Comparison of ENCODE assay signal across 8 mouse cellular contexts in the genomic region with DNA sequence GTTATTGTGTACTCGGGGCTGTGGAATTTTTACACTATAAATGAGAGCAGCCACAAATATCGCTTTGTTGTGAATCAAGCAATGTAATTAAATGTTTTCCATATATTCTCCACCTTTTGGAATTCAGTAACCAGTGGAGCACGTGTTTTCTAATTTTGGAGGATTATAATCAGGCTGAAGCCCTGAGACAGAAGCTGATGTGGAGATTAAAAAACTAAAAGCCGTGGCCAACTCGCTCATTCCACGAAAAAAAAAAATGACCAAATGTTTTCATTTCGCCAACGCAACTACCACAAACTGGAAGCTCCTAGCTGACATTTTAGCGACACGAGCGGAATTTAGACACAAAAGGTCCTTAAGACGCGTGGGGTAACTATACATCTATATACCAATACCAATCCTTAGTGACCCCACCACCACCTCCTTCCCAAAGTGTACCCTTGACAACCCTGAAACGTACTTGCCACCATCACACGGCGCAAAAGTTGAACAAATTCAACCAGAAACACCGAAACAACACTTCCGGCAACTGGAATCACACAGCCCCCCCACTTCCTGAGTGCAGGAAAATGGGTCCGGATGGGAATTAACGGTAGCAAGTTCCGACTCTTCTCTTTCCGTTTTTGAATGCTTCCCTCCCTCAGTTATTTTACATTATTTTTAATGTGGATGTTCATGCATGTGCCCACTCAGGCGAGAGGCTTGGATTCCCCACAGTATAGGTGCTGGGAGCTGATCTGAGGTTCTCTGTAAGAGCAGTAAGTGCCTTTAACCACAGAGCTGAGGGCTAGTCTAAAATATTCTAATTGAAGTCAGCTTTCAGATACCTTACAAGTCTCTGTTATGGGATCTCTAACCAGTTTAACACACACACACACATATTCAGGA. TPM values are rescaled to one million over a fixed set of nuclear protein-coding genes. Genes with fewer than 3 reads are reported as not detected.
DNase-seq lines count a peak whose midpoint lies in the region; ATAC-seq and TF ChIP-seq lines count a peak whose summit lies in the region.

TSS of gene Tmem69 (minus strand) at position 524 of the 888 bp plus-strand sequence.

- H3K36me3 ChIP-seq in embryonic facial prominence, embryonic 13.5 days, result peaks cover 13% of the 10 kb centered on the region
- H3K36me3 ChIP-seq in limb, embryonic 14.5 days (ENCODE audit: control insufficient read depth, insufficient read depth, low read length), result peaks cover 15% of the 10 kb centered on the region
- H3K36me3 ChIP-seq in midbrain, postnatal 0 days (ENCODE audit: insufficient read depth, low read length), result peaks cover 6% of the 10 kb centered on the region; the same call in 1 of the 2 replicates

- WGBS in embryonic facial prominence, embryonic 13.5 days, result 2% methylated on average over 23 of the region's 23 CpGs
- 5% methylated on average over 23 of the region's 23 CpGs for WGBS in limb, embryonic 14.5 days
- 3% methylated on average over 23 of the region's 23 CpGs for WGBS in midbrain, postnatal 0 days

- ATAC-seq in embryonic facial prominence, embryonic 13.5 days (ENCODE audit: insufficient number of reproducible peaks, insufficient read depth, low FRiP score, low TSS enrichment, low read depth), result no peak
- ATAC-seq in limb, embryonic 14.5 days (ENCODE audit: low FRiP score, low read depth), result no peak
- ATAC-seq in midbrain, postnatal 0 days (ENCODE audit: low FRiP score), result no peak

- H3K4me2 ChIP-seq in embryonic facial prominence, embryonic 13.5 days, result peak within 1 kb of the TSS; percentile 81
- H3K4me2 ChIP-seq in limb, embryonic 14.5 days (replicated peaks; ENCODE audit: low read depth, low read length, severe bottlenecking), result peak within 1 kb of the TSS; percentile 65
- peak within 1 kb of the TSS; percentile 67 for H3K4me2 ChIP-seq in midbrain, postnatal 0 days (ENCODE audit: low read depth, low read length, poor library complexity, severe bottlenecking)

- peak within 1 kb of the TSS; percentile 94 for H3K9ac ChIP-seq in embryonic facial prominence, embryonic 13.5 days
- peak within 1 kb of the TSS; percentile 90 for H3K9ac ChIP-seq in limb, embryonic 14.5 days (ENCODE audit: low read depth, low read length, severe bottlenecking)
- peak within 1 kb of the TSS; percentile 71 for H3K9ac ChIP-seq in midbrain, postnatal 0 days (replicated peaks; ENCODE audit: low read length, poor library complexity, severe bottlenecking)

- no peaks in the 10 kb centered on the region for H3K27me3 ChIP-seq in embryonic facial prominence, embryonic 13.5 days
- H3K27me3 ChIP-seq in limb, embryonic 14.5 days (ENCODE audit: control insufficient read depth, insufficient read depth, low read length), result no peaks in the 10 kb centered on the region
- H3K27me3 ChIP-seq in midbrain, postnatal 0 days (ENCODE audit: insufficient read depth, low read length), result no peaks in the 10 kb centered on the region

- 0 out of 2 replicates have a peak, but pooled peaks cover 3% of the 10 kb centered on the region for H3K4me1 ChIP-seq in embryonic facial prominence, embryonic 13.5 days
- H3K4me1 ChIP-seq in limb, embryonic 14.5 days (ENCODE audit: control insufficient read depth, insufficient read depth, low read length), result peaks cover 12% of the 10 kb centered on the region
- 0 out of 2 replicates have a peak, but pooled peaks cover 2% of the 10 kb centered on the region for H3K4me1 ChIP-seq in midbrain, postnatal 0 days (ENCODE audit: insufficient read depth, low read length)

- no peaks in the 10 kb centered on the region for H3K9me3 ChIP-seq in embryonic facial prominence, embryonic 13.5 days
- no peaks in the 10 kb centered on the region for H3K9me3 ChIP-seq in limb, embryonic 14.5 days (ENCODE audit: control insufficient read depth, low read length)
- no peaks in the 10 kb centered on the region for H3K9me3 ChIP-seq in midbrain, postnatal 0 days (ENCODE audit: low read length)

- no peak for TF ChIP-seq POLR2A in limb, embryonic 14.5 days (IDR thresholded peaks at IDR 0.05; ENCODE audit: borderline replicate concordance, extremely low read depth, insufficient read depth, insufficient read length)

- H3K27ac ChIP-seq in embryonic facial prominence, embryonic 13.5 days, result peak within 1 kb of the TSS; percentile 93
- H3K27ac ChIP-seq in limb, embryonic 14.5 days (replicated peaks; ENCODE audit: low read depth, low read length), result peak within 1 kb of the TSS; percentile 87
- H3K27ac ChIP-seq in midbrain, postnatal 0 days (ENCODE audit: low read depth, low read length), result peak within 1 kb of the TSS; percentile 94

- no peak for TF ChIP-seq CTCF in midbrain, postnatal 0 days (IDR thresholded peaks at IDR 0.05)

- peak; percentile 88 for DNase-seq in 3T3-L1 (ENCODE audit: low read depth, low spot score)
- DNase-seq in adrenal gland, postnatal 36 days, result peak; percentile 81 to 86
- DNase-seq in heart, adult 8-10 months (ENCODE audit: low spot score), result peak; percentile 79
- DNase-seq in kidney, adult 9 months, result peak; percentile 86
- peak; percentile 88 for DNase-seq in limb, embryonic 14.5 days (ENCODE audit: low spot score)
- peak; percentile 87 for DNase-seq in midbrain, postnatal 0 days (ENCODE audit: low spot score)
- peak; percentile 48 to 76 for DNase-seq in spleen, postnatal 14 days (ENCODE audit: low spot score in 2 of 2)

- H3K4me3 ChIP-seq in embryonic facial prominence, embryonic 13.5 days, result peak within 1 kb of the TSS; percentile 91
- peak within 1 kb of the TSS; percentile 93 for H3K4me3 ChIP-seq in limb, embryonic 14.5 days (replicated peaks; ENCODE audit: low read length)
- peak within 1 kb of the TSS; percentile 94 for H3K4me3 ChIP-seq in midbrain, postnatal 0 days (ENCODE audit: low read depth, low read length)

RNA-seq across cellular contexts. Expression of gene Tmem69, which starts in this region (rescaled TPM):
- total RNA-seq in adrenal gland, postnatal 36 days (2021), result 10 to 100 TPM; 20.3 to 21.2 TPM
- polyA plus RNA-seq in embryonic facial prominence, embryonic 13.5 days (2015; fragmentation: Nextera tagmentation; extraction: Ambion mirVana), result 20.3 and 24.2 TPM in 2 replicates
- 10 to 100 TPM; 31.5 to 34.6 (median 32.0) TPM for total RNA-seq in heart, adult 8-10 months (2022)
- polyA plus RNA-seq in limb, embryonic 14.5 days (2012; rRNA removed), result 10.2 and 12.6 TPM in 2 replicates
- polyA plus RNA-seq in limb, embryonic 14.5 days (2014; fragmentation: Nextera tagmentation; extraction: Ambion mirVana), result 20.6 and 21.9 TPM in 2 replicates
- total RNA-seq in midbrain, postnatal 0 days (2014; rRNA removed), result 8.8 and 12.6 TPM in 2 replicates
- 14.0 and 16.0 TPM in 2 replicates for polyA plus RNA-seq in midbrain, postnatal 0 days (2015; fragmentation: Nextera tagmentation; extraction: Ambion mirVana)
